Mouse (Mus musculus) stomach, embryonic 14.5 days (tissue): ENCODE measurements around the gene Elac2. TPM values are rescaled to one million over a fixed set of nuclear protein-coding genes. Genes with fewer than 3 reads are reported as not detected.

Experiments used
- ATAC-seq: fragments of 200-750 bp; cut with Nextera tagmentation; 2 replicates; pipeline ENCODE4 v1.8.0; 2017; ENCODE audit warnings: low read depth, moderate TSS enrichment; ENCODE audit not compliant: insufficient number of reproducible peaks, insufficient read depth, low FRiP score
- H3K27ac ChIP-seq: fragments of 300-500 bp; sonication (generic); 2 replicates; pipeline ENCODE4 v1.5.1; 2014; ENCODE audit warnings: mild to moderate bottlenecking, low read length, moderate library complexity, mixed read lengths
- H3K27me3 ChIP-seq: fragments of 300-500 bp; sonication (generic); 2 replicates; pipeline ENCODE4 v1.6.1; 2014; ENCODE audit warnings: low read length, control low read depth, mixed read lengths; ENCODE audit not compliant: control insufficient read depth, insufficient read depth
- H3K36me3 ChIP-seq: fragments of 300-500 bp; sonication (generic); 2 replicates; pipeline ENCODE4 v1.6.1; 2014; ENCODE audit warnings: mild to moderate bottlenecking, control low read depth, low read length, moderate library complexity, mixed read lengths; ENCODE audit not compliant: control insufficient read depth, insufficient read depth
- H3K4me1 ChIP-seq: fragments of 300-500 bp; sonication (generic); 2 replicates; pipeline ENCODE4 v1.6.1; 2014; ENCODE audit warnings: low read length, control low read depth, mixed read lengths; ENCODE audit not compliant: control insufficient read depth, insufficient read depth
- H3K4me2 ChIP-seq: fragments of 300-500 bp; sonication (generic); replicated peaks from 2 replicates; pipeline ENCODE4 v1.6.1; 2014; ENCODE audit warnings: low read depth, low read length, control low read depth
- H3K4me3 ChIP-seq: fragments of 300-500 bp; sonication (generic); 2 replicates; pipeline ENCODE4 v1.5.1; 2014; ENCODE audit warnings: low read depth, low read length, control low read depth
- H3K9ac ChIP-seq: fragments of 300-500 bp; sonication (generic); replicated peaks from 2 replicates; pipeline ENCODE4 v1.6.1; 2014; ENCODE audit warnings: low read depth, mild to moderate bottlenecking, control low read depth, low read length, moderate library complexity, mixed read lengths
- H3K9me3 ChIP-seq: fragments of 300-500 bp; sonication (generic); 2 replicates; pipeline ENCODE4 v1.6.1; 2016; ENCODE audit warnings: low read depth, low read length, control low read depth; ENCODE audit not compliant: control insufficient read depth
- WGBS: fragments of 180-500 bp; shearing (Covaris S2); extraction: QIAGEN DNeasy Blood & Tissue Kit; methylation state at CpG from one replicate; pipeline ENCODE4 v1.1.7; 2014; 5-methylcytosine and 5-hydroxymethylcytosine counted together
- polyA plus RNA-seq: library from polyadenylated mRNA; unstranded; fragments of >200 nt; fragmentation: Nextera tagmentation; extraction: Ambion mirVana; gene quantifications from 2 replicates; pipeline ENCODE4 v1.2.1, GENCODE M21; 2014

Elac2 gene
- polyA plus RNA-seq, 1 experiment from 2014 or later, result 24.2 TPM

DNA sequence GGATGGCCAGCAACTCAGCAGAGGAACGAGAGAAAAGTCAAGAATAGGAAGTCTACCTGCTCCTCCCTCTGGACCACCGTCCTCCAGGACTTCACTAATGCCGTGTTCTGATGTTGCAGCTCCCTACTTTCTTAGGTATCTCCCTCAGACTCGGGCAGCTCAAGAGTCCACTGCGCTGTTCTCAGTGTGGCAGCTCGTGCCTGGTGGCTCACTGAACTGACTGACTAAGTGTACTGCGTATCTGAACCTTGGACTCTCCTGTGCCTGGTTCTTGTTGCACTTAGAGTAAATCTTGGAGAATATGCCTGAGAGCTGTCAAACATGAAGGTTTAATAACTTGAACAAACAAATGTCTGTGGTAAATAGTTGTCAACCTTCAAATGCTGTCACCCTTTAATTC is 53.4 kb downstream of the Elac2 start:
- Histone ChIP-seq H3K4me2 (no peak overlapping the region), H3K9ac (no peak overlapping the region), H3K27ac (no peak overlapping the region), H3K4me3 (no peak overlapping the region), H3K9me3 (no peaks in the 10 kb centered on the region), H3K36me3 (no peaks in the 10 kb centered on the region), H3K4me1 (no peaks in the 10 kb centered on the region), H3K27me3 (no peaks in the 10 kb centered on the region)
- ATAC-seq, result no peak
- WGBS, result 93% methylated on average over 7 of the region's 7 CpGs

DNA sequence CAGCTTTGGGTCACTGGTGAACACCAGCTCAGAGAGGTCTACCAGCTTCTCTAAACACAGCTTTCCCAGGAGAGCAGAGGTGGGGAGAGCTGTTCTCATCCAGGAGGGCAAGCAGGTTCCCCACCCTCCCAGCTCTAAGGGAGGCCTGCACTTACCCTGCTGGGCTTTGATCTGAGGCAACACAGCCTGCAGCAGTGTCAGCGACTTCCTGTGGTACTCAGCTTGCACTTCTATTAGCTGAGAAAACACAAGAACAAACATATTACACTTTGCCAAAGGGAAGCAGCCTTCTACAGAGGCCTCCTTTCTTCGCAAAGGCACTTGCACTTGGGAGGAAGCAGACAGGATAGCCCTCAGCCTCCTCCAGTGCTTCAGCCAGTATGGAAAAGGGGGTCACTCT is 60.2 kb downstream of the Elac2 start:
- Histone ChIP-seq H3K9me3 (no peaks in the 10 kb centered on the region), H3K4me2 (no peak overlapping the region), H3K4me1 (no peaks in the 10 kb centered on the region), H3K9ac (no peak overlapping the region), H3K4me3 (no peak overlapping the region), H3K36me3 (no peaks in the 10 kb centered on the region), H3K27me3 (no peaks in the 10 kb centered on the region), H3K27ac (no peak overlapping the region)
- no peak for ATAC-seq
- WGBS, result 41% methylated on average over 2 of the region's 2 CpGs

DNA sequence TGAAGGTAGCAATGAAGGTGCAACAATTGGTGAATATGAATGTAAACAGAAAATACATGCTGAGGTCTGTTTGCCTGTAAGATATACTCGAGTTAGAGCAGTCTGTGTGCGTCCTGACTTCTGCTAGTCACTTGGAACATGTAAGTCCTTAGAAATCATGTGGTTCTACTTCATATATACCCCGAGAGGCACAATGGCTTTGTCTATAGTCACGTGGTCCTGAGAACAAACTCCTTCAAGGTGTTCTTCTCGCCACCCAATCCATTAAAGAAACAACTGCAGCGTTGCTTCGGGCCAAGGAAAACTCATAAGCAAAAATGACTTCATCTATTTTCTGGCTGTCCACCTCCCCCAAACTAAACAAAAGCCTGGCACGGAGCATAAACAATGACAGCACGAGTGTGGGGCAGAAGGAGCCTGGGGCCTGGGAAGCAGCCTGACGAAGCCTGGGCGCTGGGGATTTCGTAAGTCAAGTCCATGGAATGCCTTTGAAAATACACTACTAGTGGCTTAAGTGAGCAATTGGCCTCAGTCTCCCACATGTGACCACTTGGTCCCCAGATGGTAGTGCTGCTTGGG is 60.8 kb downstream of the Elac2 start:
- H3K9me3 ChIP-seq, result no peaks in the 10 kb centered on the region
- H3K27ac ChIP-seq, result no peak overlapping the region
- H3K4me2 ChIP-seq, result no peak overlapping the region
- H3K4me3 ChIP-seq, result no peak overlapping the region
- no peaks in the 10 kb centered on the region for H3K4me1 ChIP-seq
- no peaks in the 10 kb centered on the region for H3K27me3 ChIP-seq
- H3K36me3 ChIP-seq, result no peaks in the 10 kb centered on the region
- no peak for ATAC-seq
- H3K9ac ChIP-seq, result no peak overlapping the region
- WGBS, result 43% methylated on average over 12 of the region's 12 CpGs

DNA sequence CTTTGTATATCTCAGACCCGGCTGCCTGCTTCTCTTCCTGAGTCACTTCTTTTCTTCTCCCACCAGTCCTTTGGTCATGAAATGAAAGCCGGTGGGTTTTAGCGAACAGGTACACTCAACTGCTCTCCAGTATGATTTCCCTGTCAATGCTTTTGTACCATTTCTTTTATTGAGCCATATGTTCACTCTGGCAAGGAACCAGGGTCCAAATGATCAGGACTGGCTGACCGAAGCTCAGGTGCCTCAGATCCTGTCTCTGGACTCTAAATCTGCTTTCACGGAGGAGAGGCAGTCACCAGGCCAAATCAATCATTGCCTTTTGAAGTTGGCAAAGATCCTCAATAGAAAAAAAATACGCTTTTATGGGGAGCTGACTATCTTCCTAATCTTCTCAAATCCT is 61.7 kb downstream of the Elac2 start:
- H3K4me3 ChIP-seq, result no peak overlapping the region
- H3K9me3 ChIP-seq, result no peaks in the 10 kb centered on the region
- ATAC-seq, result no peak

DNA sequence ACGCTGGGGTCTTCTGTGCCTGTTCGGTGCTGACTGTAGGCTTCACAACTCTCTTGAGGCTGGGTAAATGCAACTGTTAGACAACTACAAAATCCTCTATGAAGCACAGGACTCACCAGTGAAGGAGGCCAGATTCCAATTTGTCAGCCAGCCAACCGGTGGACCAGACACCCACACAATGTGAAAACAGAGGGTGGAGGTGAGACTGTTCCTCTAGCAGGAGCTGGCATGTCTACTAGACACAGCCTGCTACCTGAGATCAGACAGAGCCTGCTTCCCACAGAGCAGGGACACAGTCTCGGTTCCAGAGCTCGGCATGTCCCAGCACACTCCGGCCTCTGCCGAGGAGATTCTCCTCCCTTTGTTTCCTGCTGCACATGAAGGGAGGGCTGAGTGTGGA is 70.3 kb downstream of the Elac2 start:
- no peak overlapping the region for H3K4me3 ChIP-seq
- no peaks in the 10 kb centered on the region for H3K27me3 ChIP-seq
- no peak overlapping the region for H3K27ac ChIP-seq
- no peak overlapping the region for H3K4me2 ChIP-seq
- WGBS, result 92% methylated on average over 7 of the region's 7 CpGs
- no peaks in the 10 kb centered on the region for H3K9me3 ChIP-seq
- no peak overlapping the region for H3K9ac ChIP-seq
- no peaks in the 10 kb centered on the region for H3K36me3 ChIP-seq
- no peak for ATAC-seq
- no peaks in the 10 kb centered on the region for H3K4me1 ChIP-seq

More for the DNA sequence above, 61.7 kb downstream of the Elac2 start:
- Histone ChIP-seq H3K27ac (no peak overlapping the region), H3K4me1 (no peaks in the 10 kb centered on the region), H3K9ac (no peak overlapping the region), H3K4me2 (no peak overlapping the region), H3K36me3 (no peaks in the 10 kb centered on the region), H3K27me3 (no peaks in the 10 kb centered on the region)
- WGBS, result 69% methylated on average over 6 of the region's 6 CpGs

DNA sequence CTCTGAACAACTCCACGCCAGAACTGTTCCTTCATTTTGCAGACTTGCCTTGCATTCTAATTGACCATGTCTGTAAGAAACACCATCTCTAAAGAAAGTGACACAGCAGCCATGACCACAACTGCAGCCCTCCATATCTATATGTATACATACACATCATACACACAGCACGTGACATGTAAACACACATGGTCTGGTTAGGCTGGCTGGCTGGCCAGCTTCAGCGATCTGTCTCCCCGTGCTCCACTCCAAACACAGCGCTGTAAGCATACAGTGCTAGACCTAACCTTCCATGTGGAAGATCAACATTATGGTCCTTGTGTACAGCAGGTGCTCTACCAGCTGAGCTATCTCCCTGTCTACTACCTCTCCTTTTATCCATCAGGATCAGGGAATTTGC is 72.0 kb downstream of the Elac2 start:
- Histone ChIP-seq H3K27me3 (no peaks in the 10 kb centered on the region), H3K9ac (no peak overlapping the region), H3K9me3 (no peaks in the 10 kb centered on the region), H3K36me3 (no peaks in the 10 kb centered on the region), H3K4me1 (no peaks in the 10 kb centered on the region), H3K4me3 (no peak overlapping the region), H3K4me2 (no peak overlapping the region), H3K27ac (no peak overlapping the region)
- ATAC-seq, result no peak
- WGBS, result 75% methylated on average over 5 of the region's 5 CpGs

Other genes starting within 250 kb of the Elac2 start
- gene 1700086D15Rik, start 180.9 kb downstream of the Elac2 start, polyA plus RNA-seq, result 0.24 TPM in 1 of 2 replicates, not detected in the other
- 7.5 and 9.1 TPM in 2 replicates for gene Arhgap44, start 183.9 kb downstream of the Elac2 start, polyA plus RNA-seq